In the genomic region with DNA sequence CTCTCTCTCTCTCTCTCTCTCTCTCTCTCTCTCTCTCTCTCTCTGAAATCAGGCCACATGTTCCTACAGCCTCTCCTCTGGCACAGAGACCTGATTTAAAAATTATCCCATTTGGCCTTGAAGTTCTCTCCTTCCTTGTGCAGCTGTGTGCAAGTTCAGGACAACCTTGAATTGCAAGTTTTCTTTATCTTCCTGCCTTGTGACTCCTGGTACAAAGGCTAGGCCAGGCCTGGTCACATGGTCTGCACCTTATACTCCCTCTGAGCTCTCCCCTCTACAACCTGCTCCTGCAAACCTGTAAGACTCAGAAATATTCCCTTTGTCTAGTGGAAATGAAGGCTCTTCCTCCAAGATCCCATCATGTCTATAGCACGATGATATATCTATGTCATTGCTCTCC, we compare ENCODE assay signal across 24 mouse cellular contexts.
"Had no signal": no experiment of that assay in that cellular context is flagged by ENCODE, and none has a peak within 500 bp of the region (broad histone marks: within the 10 kb centered on the region; RNA-seq: fewer than 3 reads in every experiment).

No protein-coding gene starts in this region.

- H3K27ac ChIP-seq: layer of hippocampus, adult 2 months; limb, embryonic 10.5 days; limb, embryonic 13.5 days; liver, embryonic 12.5 days; liver, embryonic 15.5 days; lung, embryonic 15.5 days; midbrain, embryonic 10.5 days; midbrain, embryonic 13.5 days; neural tube, embryonic 13.5 days had no signal

- H3K36me3 ChIP-seq: limb, embryonic 10.5 days; limb, embryonic 13.5 days; liver, embryonic 12.5 days; liver, embryonic 15.5 days; lung, embryonic 15.5 days; midbrain, embryonic 10.5 days; midbrain, embryonic 13.5 days; neural tube, embryonic 13.5 days had no signal

- H3K4me1 ChIP-seq: limb, embryonic 13.5 days; liver, embryonic 12.5 days; lung, embryonic 15.5 days; megakaryocyte, embryonic 14.5 days; midbrain, embryonic 13.5 days; neural tube, embryonic 13.5 days had no signal

- H3K27me3 ChIP-seq: limb, embryonic 13.5 days; liver, embryonic 12.5 days; liver, embryonic 15.5 days; lung, embryonic 15.5 days; midbrain, embryonic 13.5 days; neural tube, embryonic 13.5 days had no signal

- H3K4me2 ChIP-seq: limb, embryonic 13.5 days; liver, embryonic 12.5 days; liver, embryonic 15.5 days; lung, embryonic 15.5 days; midbrain, embryonic 13.5 days; neural tube, embryonic 13.5 days had no signal

- H3K4me3 ChIP-seq: layer of hippocampus, adult 2 months; limb, embryonic 10.5 days; limb, embryonic 13.5 days; liver, embryonic 12.5 days; liver, embryonic 15.5 days; lung, embryonic 15.5 days; megakaryocyte, embryonic 14.5 days; midbrain, embryonic 10.5 days; midbrain, embryonic 13.5 days; myocyte; neural tube, embryonic 13.5 days had no signal

- H3K9me3 ChIP-seq: limb, embryonic 10.5 days; limb, embryonic 13.5 days; liver, embryonic 12.5 days; liver, embryonic 15.5 days; lung, embryonic 15.5 days; megakaryocyte, embryonic 14.5 days; midbrain, embryonic 10.5 days; midbrain, embryonic 13.5 days; neural tube, embryonic 13.5 days had no signal

- ATAC-seq: liver, embryonic 12.5 days; midbrain, embryonic 13.5 days; midbrain, embryonic 16.5 days had no signal

- DNase-seq: kidney, adult 11 months; kidney, adult 9 months; kidney, postnatal 25 days; layer of hippocampus, adult 9-11 months; liver; lung, adult 18-20 months; lung, postnatal 10 days; lung, postnatal 36 days; right cerebral cortex, postnatal 4 days; thymus, adult 18-20 months; thymus, postnatal 14 days; thymus, postnatal 4 days had no signal

- H3K9ac ChIP-seq: limb, embryonic 13.5 days; liver, embryonic 12.5 days; liver, embryonic 15.5 days; lung, embryonic 15.5 days; midbrain, embryonic 13.5 days; neural tube, embryonic 13.5 days had no signal
